Mouse (Mus musculus) heart, postnatal 0 days (tissue): ENCODE data around the gene Ifrd2. TPM values are rescaled to one million over a fixed set of nuclear protein-coding genes. Genes with fewer than 3 reads are reported as not detected.

Experiments
- ATAC-seq: fragments of 200-750 bp; cut with Nextera tagmentation; 2 replicates; pipeline ENCODE4 v1.8.0; 2017; ENCODE audit warnings: low read depth, moderate number of reproducible peaks, moderate library complexity; ENCODE audit not compliant: insufficient read depth
- DNase-seq: peaks from one replicate; pipeline ENCODE4 v3.0.0-alpha.2; 2016; ENCODE audit warnings: low spot score
- H3K27ac ChIP-seq: fragments of 300-500 bp; sonication (generic); 2 replicates; pipeline ENCODE4 v1.5.1; 2014; ENCODE audit warnings: low read depth, mild to moderate bottlenecking
- H3K27me3 ChIP-seq: fragments of 300-500 bp; sonication (generic); 2 replicates; pipeline ENCODE4 v1.6.1; 2014; ENCODE audit warnings: low read length, mixed read lengths; ENCODE audit not compliant: control insufficient read depth, insufficient read depth
- H3K36me3 ChIP-seq: fragments of 300-500 bp; sonication (generic); replicated peaks from 2 replicates; pipeline ENCODE4 v1.6.1; 2014; ENCODE audit warnings: low read length, mixed read lengths; ENCODE audit not compliant: control insufficient read depth, insufficient read depth
- H3K4me1 ChIP-seq: fragments of 300-500 bp; sonication (generic); 2 replicates; pipeline ENCODE4 v1.6.1; 2014; ENCODE audit warnings: antibody characterized with exemption; ENCODE audit not compliant: control insufficient read depth, insufficient read depth
- H3K4me2 ChIP-seq: fragments of 300-500 bp; sonication (generic); 2 replicates; pipeline ENCODE4 v1.6.1; 2014; ENCODE audit warnings: low read depth, mild to moderate bottlenecking, low read length, moderate library complexity
- H3K4me3 ChIP-seq: fragments of 300-500 bp; sonication (generic); 2 replicates; pipeline ENCODE4 v1.5.1; 2014; ENCODE audit warnings: low read depth, low read length
- H3K9ac ChIP-seq: fragments of 300-500 bp; sonication (generic); replicated peaks from 2 replicates; pipeline ENCODE4 v1.6.1; 2014; ENCODE audit warnings: low read depth, low read length, mixed read lengths
- H3K9me3 ChIP-seq: fragments of 300-500 bp; sonication (generic); replicated peaks from 2 replicates; pipeline ENCODE4 v1.6.1; 2016; ENCODE audit warnings: low read length; ENCODE audit not compliant: control insufficient read depth
- CTCF ChIP-seq: IDR thresholded peaks from 2 replicates; pipeline ENCODE4 v1.5.1; 2016; ENCODE audit warnings: antibody characterized with exemption, control low read depth, low read depth
- EP300 ChIP-seq: IDR thresholded peaks from 2 replicates; pipeline ENCODE4 v1.6.1; 2016; ENCODE audit warnings: antibody characterized with exemption, low read depth
- WGBS: fragments of 180-500 bp; shearing (Covaris S2); extraction: QIAGEN DNeasy Blood & Tissue Kit; methylation state at CpG from one replicate; pipeline ENCODE4 v1.1.7; 2014; 5-methylcytosine and 5-hydroxymethylcytosine counted together
- polyA plus RNA-seq: library from polyadenylated mRNA; unstranded; fragments of >200 nt; fragmentation: Nextera tagmentation; extraction: Ambion mirVana; gene quantifications from 2 replicates; pipeline ENCODE4 v1.2.1, GENCODE M21; 2015
- total RNA-seq: library from RNA; depleted of rRNA; stranded (reverse); fragments of >200 nt; gene quantifications from 2 replicates; pipeline ENCODE4 v1.2.3, GENCODE M21; 2014; ENCODE audit warnings: low replicate concordance

Ifrd2 gene
- total and polyA plus RNA-seq, 2 experiments from 2014 or later = 28.6 to 31.2 TPM

- DNase-seq = no peak
- H3K9ac ChIP-seq = no peak overlapping the region
- no peaks in the 10 kb centered on the region for H3K27me3 ChIP-seq
- peaks cover 9% of the 10 kb centered on the region for H3K36me3 ChIP-seq
- no peak overlapping the region for H3K4me2 ChIP-seq
- TF ChIP-seq EP300 = no peak
- no peak for TF ChIP-seq CTCF
- H3K4me1 ChIP-seq = peaks cover 49% of the 10 kb centered on the region
- no peaks in the 10 kb centered on the region for H3K9me3 ChIP-seq
- peak overlapping the region; percentile 83 for H3K27ac ChIP-seq
- WGBS = 70% methylated on average over 4 of the region's 4 CpGs
- H3K4me3 ChIP-seq = no peak overlapping the region
- ATAC-seq = no peak
These were observed 22.0 kb downstream of the Ifrd2 start for GRCm38 (mm10) chr9:107609433-107609830.

GRCm38 (mm10) chr9:107611456-107612190 lies 24.2 kb downstream of the Ifrd2 start:
- TF ChIP-seq CTCF (no peak), EP300 (no peak)
- DNase-seq (no peak), ATAC-seq (no peak)
- H3K27ac ChIP-seq = peak overlapping the region; percentile 90
- peaks cover 31% of the 10 kb centered on the region for H3K36me3 ChIP-seq
- no peaks in the 10 kb centered on the region for H3K9me3 ChIP-seq
- H3K4me3 ChIP-seq = peak overlapping the region; percentile 33; the same call in 1 of the 2 replicates
- H3K27me3 ChIP-seq = no peaks in the 10 kb centered on the region
- H3K4me1 ChIP-seq = peaks cover 49% of the 10 kb centered on the region
- H3K4me2 ChIP-seq = peak overlapping the region; percentile 65; the same call in 1 of the 2 replicates
- WGBS = 39% methylated on average over 6 of the region's 6 CpGs
- peak overlapping the region; percentile 58 for H3K9ac ChIP-seq

- Histone ChIP-seq H3K4me2 (peak overlapping the region; percentile 65), H3K9ac (peak overlapping the region; percentile 58), H3K36me3 (peaks cover 37% of the 10 kb centered on the region), H3K4me1 (peaks cover 41% of the 10 kb centered on the region), H3K27me3 (no peaks in the 10 kb centered on the region), H3K9me3 (no peaks in the 10 kb centered on the region), H3K27ac (peak overlapping the region; percentile 90), H3K4me3 (peak overlapping the region; percentile 33)
- peak; percentile 94 for TF ChIP-seq EP300
- peak; percentile 96 for TF ChIP-seq CTCF
- DNase-seq (peak; percentile 96), ATAC-seq (peak; percentile 88)
- WGBS = 5% methylated on average over 40 of the region's 48 CpGs
These were observed 24.9 kb downstream of the Ifrd2 start for GRCm38 (mm10) chr9:107612191-107612944.

GRCm38 (mm10) chr9:107612945-107613569 lies 25.6 kb downstream of the Ifrd2 start:
- ATAC-seq = peak; percentile 27
- Histone ChIP-seq H3K4me3 (peak overlapping the region; percentile 33; the same call in 1 of the 2 replicates), H3K9ac (0 out of 2 replicates have a peak overlapping the region, but pooled peaks have one; percentile 1), H3K9me3 (no peaks in the 10 kb centered on the region), H3K27me3 (no peaks in the 10 kb centered on the region), H3K36me3 (peaks cover 42% of the 10 kb centered on the region), H3K27ac (peak overlapping the region; percentile 90), H3K4me2 (peak overlapping the region; percentile 65), H3K4me1 (peaks cover 39% of the 10 kb centered on the region)
- peak; percentile 7; the same call in 1 of the 2 replicates for TF ChIP-seq EP300
- TF ChIP-seq CTCF = peak; percentile 35
- 5% methylated on average over 12 of the region's 12 CpGs for WGBS
- peak; percentile 76 for DNase-seq

- Histone ChIP-seq H3K9me3 (no peaks in the 10 kb centered on the region), H3K27ac (no peak overlapping the region; the same call in 1 of the 2 replicates), H3K4me2 (no peak overlapping the region), H3K4me1 (peaks cover 42% of the 10 kb centered on the region), H3K9ac (0 out of 2 replicates have a peak overlapping the region, but pooled peaks have one; percentile 21), H3K4me3 (no peak overlapping the region), H3K27me3 (no peaks in the 10 kb centered on the region), H3K36me3 (peaks cover 49% of the 10 kb centered on the region)
- no peak for ATAC-seq
- no peak for TF ChIP-seq CTCF
- TF ChIP-seq EP300 = no peak
- 53% methylated on average over 4 of the region's 4 CpGs for WGBS
- no peak for DNase-seq
These were observed 27.6 kb downstream of the Ifrd2 start for GRCm38 (mm10) chr9:107615035-107615434.
